ENCODE assay signal across 11 mouse cellular contexts in the genomic region with DNA sequence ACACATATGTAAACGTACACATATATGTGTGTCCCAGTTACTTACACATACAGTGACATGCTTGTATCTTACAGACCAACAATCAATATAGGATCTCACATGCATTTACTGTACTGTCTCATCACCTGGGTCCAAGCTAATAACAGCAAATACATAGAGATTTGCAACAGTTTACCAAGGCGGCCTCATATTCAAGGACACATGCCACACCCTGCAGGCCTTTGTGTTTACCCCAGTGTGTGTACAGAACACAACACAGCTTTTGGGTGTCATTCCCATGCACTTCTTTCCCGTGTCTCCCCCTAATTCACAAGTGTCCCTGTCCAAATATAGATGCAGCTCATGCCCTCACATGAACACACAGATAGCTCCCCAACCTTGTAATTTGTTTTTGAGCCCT. TPM values are rescaled to one million over a fixed set of nuclear protein-coding genes. Genes with fewer than 3 reads are reported as not detected.
DNase-seq lines count a peak whose midpoint lies in the region; ATAC-seq and TF ChIP-seq lines count a peak whose summit lies in the region.
"Had no signal": no experiment of that assay in that cellular context is flagged by ENCODE, and none has a peak within 500 bp of the region (broad histone marks: within the 10 kb centered on the region; RNA-seq: fewer than 3 reads in every experiment).

No protein-coding gene starts in this region.

- peak overlapping the region; percentile 63 to 68 for H3K27ac ChIP-seq in heart, embryonic 14.5 days (replicated peaks in 1 of 2; ENCODE audit: control insufficient read depth in 1 of 2, insufficient read depth in 1 of 2, low read depth in 2 of 2, low read length in 2 of 2)
- peak overlapping the region; percentile 87 for H3K27ac ChIP-seq in lung, embryonic 15.5 days
- H3K27ac ChIP-seq in intestine, postnatal 0 days (ENCODE audit: low read depth, low read length) = peak overlapping the region; percentile 92
- peak overlapping the region; percentile 93 for H3K27ac ChIP-seq in stomach, embryonic 15.5 days
- H3K27ac ChIP-seq: hindbrain, embryonic 10.5 days had no signal

- H3K9ac ChIP-seq in heart, embryonic 14.5 days (ENCODE audit: low read length) = no peak overlapping the region
- H3K9ac ChIP-seq in lung, embryonic 15.5 days = no peak overlapping the region
- no peak overlapping the region for H3K9ac ChIP-seq in intestine, postnatal 0 days (ENCODE audit: low read depth, low read length)
- H3K9ac ChIP-seq in stomach, embryonic 15.5 days = no peak overlapping the region
- H3K9ac ChIP-seq: limb, embryonic 12.5 days had no signal

- no peak for DNase-seq in heart, postnatal 36 days
- no peak for DNase-seq in lung, postnatal 36 days
- DNase-seq in left cerebral cortex, adult 18-20 months (ENCODE audit: low spot score in 2 of 2) = no peak
- DNase-seq in spleen, postnatal 4 days (ENCODE audit: low spot score in 2 of 2) = no peak
- DNase-seq: right cerebral cortex, postnatal 4 days had no signal

- no peak overlapping the region for H3K4me3 ChIP-seq in heart, embryonic 14.5 days (ENCODE audit: control insufficient read depth in 1 of 2, insufficient read depth in 1 of 2, low read depth in 1 of 2, low read length in 2 of 2)
- H3K4me3 ChIP-seq in lung, embryonic 15.5 days = no peak overlapping the region
- H3K4me3 ChIP-seq in intestine, postnatal 0 days (ENCODE audit: low read depth, low read length) = no peak overlapping the region
- no peak overlapping the region for H3K4me3 ChIP-seq in stomach, embryonic 15.5 days (replicated peaks)
- H3K4me3 ChIP-seq: hindbrain, embryonic 10.5 days; limb, embryonic 12.5 days had no signal

- no peak overlapping the region for H3K4me2 ChIP-seq in heart, embryonic 14.5 days (ENCODE audit: low read length)
- no peak overlapping the region for H3K4me2 ChIP-seq in lung, embryonic 15.5 days
- no peak overlapping the region for H3K4me2 ChIP-seq in intestine, postnatal 0 days (replicated peaks; ENCODE audit: low read depth)
- no peak overlapping the region for H3K4me2 ChIP-seq in stomach, embryonic 15.5 days
- H3K4me2 ChIP-seq: limb, embryonic 12.5 days had no signal

- intact Hi-C loops in heart, postnatal 36 days (cut with DNase I) = loop anchor here (2.0 kb wide), 1 partner anchor 25 kb away; the partner anchor contains the start of gene Nek6

- 85% methylated on average over 3 of the region's 3 CpGs for WGBS in heart, embryonic 14.5 days
- WGBS in lung, embryonic 15.5 days = 79% methylated on average over 3 of the region's 3 CpGs
- WGBS in intestine, postnatal 0 days = 50% methylated on average over 3 of the region's 3 CpGs
- WGBS in stomach, embryonic 15.5 days = 76% methylated on average over 3 of the region's 3 CpGs

- TF ChIP-seq CTCF in intestine, postnatal 0 days (IDR thresholded peaks at IDR 0.05; ENCODE audit: low read depth) = no peak

- no peaks in the 10 kb centered on the region for H3K36me3 ChIP-seq in heart, embryonic 14.5 days (ENCODE audit: control insufficient read depth, insufficient read depth, low read length)
- H3K36me3 ChIP-seq in lung, embryonic 15.5 days = no peaks in the 10 kb centered on the region
- H3K36me3 ChIP-seq in intestine, postnatal 0 days (ENCODE audit: control insufficient read depth, insufficient read depth) = no peaks in the 10 kb centered on the region
- no peaks in the 10 kb centered on the region for H3K36me3 ChIP-seq in stomach, embryonic 15.5 days
- H3K36me3 ChIP-seq: hindbrain, embryonic 10.5 days; limb, embryonic 12.5 days had no signal

- ATAC-seq in heart, embryonic 14.5 days (ENCODE audit: insufficient number of reproducible peaks, insufficient read depth, low FRiP score, low read depth) = no peak
- no peak for ATAC-seq in lung, embryonic 15.5 days (ENCODE audit: borderline replicate concordance, extremely low read depth, low FRiP score, low TSS enrichment)
- ATAC-seq in intestine, postnatal 0 days = peak; percentile 50; the same call in 1 of the 2 replicates
- ATAC-seq in stomach, embryonic 15.5 days (ENCODE audit: insufficient read depth, low FRiP score, low read depth) = no peak

- no peaks in the 10 kb centered on the region for H3K9me3 ChIP-seq in heart, embryonic 14.5 days (ENCODE audit: control insufficient read depth, low read length)
- H3K9me3 ChIP-seq in lung, embryonic 15.5 days = no peaks in the 10 kb centered on the region
- no peaks in the 10 kb centered on the region for H3K9me3 ChIP-seq in intestine, postnatal 0 days (ENCODE audit: control insufficient read depth)
- H3K9me3 ChIP-seq in stomach, embryonic 15.5 days = no peaks in the 10 kb centered on the region
- H3K9me3 ChIP-seq: hindbrain, embryonic 10.5 days; limb, embryonic 12.5 days had no signal

- H3K27me3 ChIP-seq in heart, embryonic 14.5 days (ENCODE audit: control insufficient read depth, insufficient read depth, low read length) = no peaks in the 10 kb centered on the region
- no peaks in the 10 kb centered on the region for H3K27me3 ChIP-seq in lung, embryonic 15.5 days
- no peaks in the 10 kb centered on the region for H3K27me3 ChIP-seq in intestine, postnatal 0 days (replicated peaks; ENCODE audit: control insufficient read depth, insufficient read depth, low read length)
- no peaks in the 10 kb centered on the region for H3K27me3 ChIP-seq in stomach, embryonic 15.5 days (replicated peaks)
- H3K27me3 ChIP-seq: limb, embryonic 12.5 days had no signal

- peaks cover 19 to 29% of the 10 kb centered on the region in 2 experiments for H3K4me1 ChIP-seq in heart, embryonic 14.5 days (ENCODE audit: control insufficient read depth in 2 of 2, insufficient read depth in 2 of 2, low read length in 2 of 2)
- peaks cover 34% of the 10 kb centered on the region for H3K4me1 ChIP-seq in lung, embryonic 15.5 days
- H3K4me1 ChIP-seq in intestine, postnatal 0 days (replicated peaks; ENCODE audit: control insufficient read depth, insufficient read depth, low read length) = peaks cover 15% of the 10 kb centered on the region
- H3K4me1 ChIP-seq in stomach, embryonic 15.5 days = peaks cover 22% of the 10 kb centered on the region; the same call in 1 of the 2 replicates

RNA-seq across cellular contexts. Expression of gene Nek6, which starts 26.0 kb away (rescaled TPM):
- polyA plus RNA-seq in heart, embryonic 14.5 days (2014; fragmentation: Nextera tagmentation; extraction: Ambion mirVana) = 57.7 and 69.7 TPM in 2 replicates
- 1 to 10 TPM; 4.0 to 4.7 TPM for total RNA-seq in heart, postnatal 36 days (2021)
- polyA plus RNA-seq in lung, embryonic 15.5 days (2015; fragmentation: Nextera tagmentation; extraction: Ambion mirVana) = 124 and 129 TPM in 2 replicates
- 70.9 and 84.5 TPM in 2 replicates for polyA plus RNA-seq in intestine, postnatal 0 days (2015; fragmentation: Nextera tagmentation; extraction: Ambion mirVana)
- 109 and 111 TPM in 2 replicates for polyA plus RNA-seq in stomach, embryonic 15.5 days (2015; fragmentation: Nextera tagmentation; extraction: Ambion mirVana)
- 10 to 100 TPM; 25.1 to 30.8 TPM for total RNA-seq in left cerebral cortex, adult 18-20 months (2021)
